Mouse (Mus musculus): ENCODE data around the gene Hprt. TPM values are rescaled to one million over a fixed set of nuclear protein-coding genes. Genes with fewer than 3 reads are reported as not detected.
"Not testable (repeated sequence)": the region's sequence is repeated elsewhere in the genome, so short reads cannot be mapped to it uniquely, and the experiment has no call there.

Hprt gene
- polyA plus RNA-seq, 1 experiment = 63.6 TPM

DNA sequence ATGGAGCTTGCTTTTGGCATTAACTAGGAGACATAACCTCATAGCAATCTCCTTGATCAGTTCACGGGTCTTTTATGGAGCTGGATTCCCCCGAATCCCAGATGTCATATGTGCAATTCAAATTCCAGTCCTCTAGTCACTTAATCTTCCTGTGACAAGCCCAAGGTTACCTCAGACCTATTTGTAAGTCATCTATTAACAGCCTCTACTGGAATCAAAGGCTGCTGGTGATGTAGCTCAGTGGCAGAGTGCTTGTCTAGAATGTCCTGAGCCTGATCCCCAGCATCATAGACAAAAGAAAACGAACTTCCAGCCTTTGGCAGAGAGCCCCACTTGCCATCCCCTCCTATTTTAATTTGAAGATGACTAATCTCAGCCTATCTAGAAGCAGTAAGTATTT is 6.6 kb upstream of the Hprt start:
- no peak for TF ChIP-seq MYOG (IDR thresholded peaks at IDR 0.05; ENCODE audit: control insufficient read depth in 1 of 3, insufficient read depth in 1 of 3, insufficient read length in 2 of 3, low read depth in 2 of 3)

DNA sequence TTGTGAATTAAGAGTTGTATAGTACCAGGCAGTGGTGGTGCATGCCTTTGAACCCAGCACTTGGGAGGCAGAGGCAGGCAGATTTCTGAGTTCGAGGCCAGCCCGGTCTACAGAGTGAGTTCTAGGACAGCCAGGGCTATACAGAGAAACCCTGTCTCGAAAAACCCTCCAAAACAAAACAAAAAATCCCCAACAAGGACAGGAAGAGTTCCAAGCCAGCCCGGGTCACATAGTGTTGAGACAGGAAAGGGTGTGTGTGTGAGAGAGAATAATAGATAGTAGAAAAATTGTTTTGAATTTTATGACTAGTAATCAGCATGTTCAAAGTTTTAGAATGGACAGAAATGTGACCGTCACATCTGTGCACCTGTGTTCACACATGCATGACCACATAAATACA is 6.8 kb downstream of the Hprt start:
- not testable (repeated sequence) for H3K4me2 ChIP-seq (ENCODE audit: low read depth); H3K27me3 ChIP-seq (ENCODE audit: control insufficient read depth, insufficient read depth, insufficient read length); H3K36me3 ChIP-seq (ENCODE audit: control insufficient read depth, insufficient read depth); H3ac ChIP-seq (ENCODE audit: control insufficient read depth, insufficient read length); H3K4me3 ChIP-seq
- H3K79me2 ChIP-seq (ENCODE audit: control insufficient read depth, insufficient read depth) = peaks cover 68% of the 10 kb centered on the region

More for the DNA sequence above, 6.6 kb upstream of the Hprt start:
- H3ac ChIP-seq (ENCODE audit: control insufficient read depth, insufficient read length) = no peak overlapping the region
- no peaks in the 10 kb centered on the region for H3K27me3 ChIP-seq (ENCODE audit: control insufficient read depth, insufficient read depth, insufficient read length)
- no peaks in the 10 kb centered on the region for H3K79me2 ChIP-seq (ENCODE audit: control insufficient read depth, insufficient read depth)
- H3K4me3 ChIP-seq = no peak overlapping the region
- no peaks in the 10 kb centered on the region for H3K36me3 ChIP-seq (ENCODE audit: control insufficient read depth, insufficient read depth)
- no peak overlapping the region for H3K4me2 ChIP-seq (ENCODE audit: low read depth)

DNA sequence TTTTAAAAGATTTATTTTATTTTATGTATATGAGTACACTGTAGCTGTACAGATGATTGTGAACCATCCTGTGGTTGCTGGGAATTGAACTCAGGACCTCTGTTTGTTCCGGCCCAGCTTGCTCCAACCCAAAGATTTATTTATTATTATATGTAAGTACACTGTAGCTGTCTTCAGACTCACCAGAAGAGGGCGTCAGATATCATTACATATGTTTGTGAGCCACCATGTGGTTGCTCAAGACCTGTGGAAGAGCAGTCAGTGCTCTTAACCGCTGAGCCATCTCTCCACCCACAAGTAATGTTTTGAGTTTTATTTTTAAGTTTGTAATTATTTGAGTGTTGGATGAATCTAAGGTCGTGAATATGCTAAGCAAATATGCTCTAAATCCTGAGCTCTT is 16.9 kb downstream of the Hprt start:
- H3K27me3 ChIP-seq (ENCODE audit: control insufficient read depth, insufficient read depth, insufficient read length); H3ac ChIP-seq (ENCODE audit: control insufficient read depth, insufficient read length); H3K4me2 ChIP-seq (ENCODE audit: low read depth); H3K79me2 ChIP-seq (ENCODE audit: control insufficient read depth, insufficient read depth); H3K4me3 ChIP-seq: not testable (repeated sequence)
- peaks cover 11% of the 10 kb centered on the region for H3K36me3 ChIP-seq (ENCODE audit: control insufficient read depth, insufficient read depth)

DNA sequence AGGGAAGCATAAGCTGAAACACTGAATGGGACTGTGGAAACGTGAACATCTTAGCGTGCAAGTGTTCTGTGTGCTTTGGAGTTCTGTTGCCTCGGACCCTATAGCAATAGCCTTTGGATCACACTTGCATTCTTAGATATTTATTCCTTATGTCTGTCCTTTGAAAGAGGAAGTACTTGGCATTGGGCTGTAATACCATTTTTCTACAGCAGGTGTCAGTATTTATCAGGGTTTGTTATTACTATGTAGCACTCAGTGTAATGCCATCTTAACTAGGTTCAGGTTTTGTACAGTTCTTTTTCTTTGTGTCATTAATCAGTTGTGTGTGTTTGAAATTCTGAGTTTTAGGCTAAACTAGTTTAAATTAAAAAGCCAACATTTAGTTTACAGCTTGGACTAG is 18.1 kb downstream of the Hprt start:
- H3K79me2 ChIP-seq (ENCODE audit: control insufficient read depth, insufficient read depth) = no peaks in the 10 kb centered on the region
- TF ChIP-seq POLR2A (IDR thresholded peaks at IDR 0.05; ENCODE audit: insufficient read length, low read depth) (no peak), SRF (IDR thresholded peaks at IDR 0.05; ENCODE audit: control insufficient read depth, insufficient read length, low read depth) (no peak), MYOD1 (IDR thresholded peaks at IDR 0.05; ENCODE audit: control insufficient read depth in 1 of 3, insufficient read length in 2 of 3, low read depth in 2 of 3) (no peak), USF1 (IDR thresholded peaks at IDR 0.05; ENCODE audit: low read depth) (no peak), E2F4 (IDR thresholded peaks at IDR 0.05; ENCODE audit: insufficient read depth) (no peak), POLR2AphosphoS2 (IDR thresholded peaks at IDR 0.05; ENCODE audit: insufficient read length, low read depth) (no peak), TCF3 (IDR thresholded peaks at IDR 0.05; ENCODE audit: insufficient read length, low read depth) (no peak), REST (IDR thresholded peaks at IDR 0.05; ENCODE audit: insufficient read depth, insufficient read length) (no peak), CEBPB (IDR thresholded peaks at IDR 0.05; ENCODE audit: insufficient read depth, poor library complexity, severe bottlenecking) (no peak), TCF12 (IDR thresholded peaks at IDR 0.05; ENCODE audit: insufficient read depth, poor library complexity, severe bottlenecking) (no peak), MAX (IDR thresholded peaks at IDR 0.05; ENCODE audit: low read depth) (no peak)
- H3K36me3 ChIP-seq (ENCODE audit: control insufficient read depth, insufficient read depth) = peaks cover 11% of the 10 kb centered on the region

DNA sequence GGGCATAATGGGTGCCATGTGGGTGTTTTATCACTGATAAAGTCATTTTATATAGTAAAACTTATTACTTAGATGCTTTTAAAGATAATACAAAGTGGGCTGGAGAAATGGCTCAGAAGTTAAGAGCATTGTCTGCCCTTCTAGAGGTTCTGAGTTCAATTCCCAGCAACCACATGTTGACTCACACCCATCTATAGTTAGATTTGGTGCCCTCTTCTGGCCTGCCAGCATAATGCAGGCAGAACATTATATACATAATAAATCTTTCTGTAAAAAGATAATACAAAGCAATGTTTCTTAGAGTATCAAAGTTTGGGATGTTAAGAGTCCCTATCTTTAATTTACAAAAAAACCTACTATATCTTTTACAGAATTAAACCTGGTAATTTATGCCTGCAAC is 27.6 kb downstream of the Hprt start:
- no peak for TF ChIP-seq USF1 (IDR thresholded peaks at IDR 0.05; ENCODE audit: low read depth)
- no peak for TF ChIP-seq CEBPB (IDR thresholded peaks at IDR 0.05; ENCODE audit: insufficient read depth, poor library complexity, severe bottlenecking)
- TF ChIP-seq MYOG (IDR thresholded peaks at IDR 0.05; ENCODE audit: control insufficient read depth in 1 of 3, insufficient read depth in 1 of 3, insufficient read length in 2 of 3, low read depth in 2 of 3) = no peak
- TF ChIP-seq TCF3 (IDR thresholded peaks at IDR 0.05; ENCODE audit: insufficient read length, low read depth) = no peak
- no peak for TF ChIP-seq POLR2A (IDR thresholded peaks at IDR 0.05; ENCODE audit: insufficient read length, low read depth)
- no peak for TF ChIP-seq MYOD1 (IDR thresholded peaks at IDR 0.05; ENCODE audit: control insufficient read depth in 1 of 3, insufficient read length in 2 of 3, low read depth in 2 of 3)
- no peak for TF ChIP-seq REST (IDR thresholded peaks at IDR 0.05; ENCODE audit: insufficient read depth, insufficient read length)
- TF ChIP-seq POLR2AphosphoS2 (IDR thresholded peaks at IDR 0.05; ENCODE audit: insufficient read length, low read depth) = no peak
- TF ChIP-seq TCF12 (IDR thresholded peaks at IDR 0.05; ENCODE audit: insufficient read depth, poor library complexity, severe bottlenecking) = no peak
- TF ChIP-seq MAX (IDR thresholded peaks at IDR 0.05; ENCODE audit: low read depth) = no peak
- peaks cover 7% of the 10 kb centered on the region for H3K36me3 ChIP-seq (ENCODE audit: control insufficient read depth, insufficient read depth)
- H3K27me3 ChIP-seq (ENCODE audit: control insufficient read depth, insufficient read depth, insufficient read length) = no peaks in the 10 kb centered on the region
- H3K79me2 ChIP-seq (ENCODE audit: control insufficient read depth, insufficient read depth) = no peaks in the 10 kb centered on the region
- no peak overlapping the region for H3K4me3 ChIP-seq
- H3K4me2 ChIP-seq (ENCODE audit: low read depth) = no peak overlapping the region
- no peak overlapping the region for H3ac ChIP-seq (ENCODE audit: control insufficient read depth, insufficient read length)

More for the DNA sequence above, 18.1 kb downstream of the Hprt start:
- Histone ChIP-seq H3K4me2 (ENCODE audit: low read depth) (no peak overlapping the region), H3ac (ENCODE audit: control insufficient read depth, insufficient read length) (no peak overlapping the region), H3K27me3 (ENCODE audit: control insufficient read depth, insufficient read depth, insufficient read length) (no peaks in the 10 kb centered on the region), H3K4me3 (no peak overlapping the region)

DNA sequence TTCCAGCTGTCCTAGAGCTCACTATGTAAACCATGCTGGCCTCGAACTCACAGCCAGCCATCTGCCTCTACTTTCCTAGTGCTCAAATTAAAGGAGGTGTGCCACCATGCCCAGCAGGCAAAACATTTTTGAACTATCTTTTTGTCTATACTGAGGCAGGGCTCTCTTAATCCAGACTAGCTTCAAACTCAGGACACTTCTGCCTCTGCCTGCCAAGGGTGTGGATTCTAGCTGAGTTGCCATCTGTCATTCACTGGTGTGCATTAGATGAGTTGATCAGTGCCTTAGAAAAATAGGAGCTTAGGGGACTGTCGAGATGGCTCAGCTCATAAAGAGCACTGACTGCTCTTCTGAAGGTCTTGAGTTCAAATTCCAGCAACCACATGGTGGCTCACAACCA is 35.1 kb downstream of the Hprt start:
- H3K4me3 ChIP-seq = no peak overlapping the region
- no peak overlapping the region for H3K4me2 ChIP-seq (ENCODE audit: low read depth)
- TF ChIP-seq POLR2AphosphoS2 (IDR thresholded peaks at IDR 0.05; ENCODE audit: insufficient read length, low read depth) (no peak), REST (IDR thresholded peaks at IDR 0.05; ENCODE audit: insufficient read depth, insufficient read length) (no peak), MYOG (IDR thresholded peaks at IDR 0.05; ENCODE audit: control insufficient read depth in 1 of 3, insufficient read depth in 1 of 3, insufficient read length in 2 of 3, low read depth in 2 of 3) (no peak), MAX (IDR thresholded peaks at IDR 0.05; ENCODE audit: low read depth) (no peak)
- H3K79me2 ChIP-seq (ENCODE audit: control insufficient read depth, insufficient read depth) = no peaks in the 10 kb centered on the region
- H3K27me3 ChIP-seq (ENCODE audit: control insufficient read depth, insufficient read depth, insufficient read length) = no peaks in the 10 kb centered on the region
- H3ac ChIP-seq (ENCODE audit: control insufficient read depth, insufficient read length) = no peak overlapping the region
- H3K36me3 ChIP-seq (ENCODE audit: control insufficient read depth, insufficient read depth) = no peaks in the 10 kb centered on the region
